Mouse (Mus musculus) thymus, postnatal 36 days (tissue): ENCODE data around the gene Gm29276.
"Not testable (repeated sequence)": the region's sequence is repeated elsewhere in the genome, so short reads cannot be mapped to it uniquely, and the experiment has no call there.

Experiments used
- DNase-seq, 2 experiments: peaks; one replicate each; pipeline ENCODE4 v3.0.0; 2022; ENCODE audit warnings: mixed read lengths in 2 of 2

Gene Gm29276

GRCm38 (mm10) chrY:42582150-42582549, at the start of gene Gm29276:
Gene Gm29276, minus strand, starts transcription at chrY:42582250.
- not testable (repeated sequence) for DNase-seq
